Mouse (Mus musculus): Measurements from ENCODE around the gene Med27.
A peak's percentile ranks its signal among the peaks of the same experiment; 100 is the strongest.

Gene Med27

DNA sequence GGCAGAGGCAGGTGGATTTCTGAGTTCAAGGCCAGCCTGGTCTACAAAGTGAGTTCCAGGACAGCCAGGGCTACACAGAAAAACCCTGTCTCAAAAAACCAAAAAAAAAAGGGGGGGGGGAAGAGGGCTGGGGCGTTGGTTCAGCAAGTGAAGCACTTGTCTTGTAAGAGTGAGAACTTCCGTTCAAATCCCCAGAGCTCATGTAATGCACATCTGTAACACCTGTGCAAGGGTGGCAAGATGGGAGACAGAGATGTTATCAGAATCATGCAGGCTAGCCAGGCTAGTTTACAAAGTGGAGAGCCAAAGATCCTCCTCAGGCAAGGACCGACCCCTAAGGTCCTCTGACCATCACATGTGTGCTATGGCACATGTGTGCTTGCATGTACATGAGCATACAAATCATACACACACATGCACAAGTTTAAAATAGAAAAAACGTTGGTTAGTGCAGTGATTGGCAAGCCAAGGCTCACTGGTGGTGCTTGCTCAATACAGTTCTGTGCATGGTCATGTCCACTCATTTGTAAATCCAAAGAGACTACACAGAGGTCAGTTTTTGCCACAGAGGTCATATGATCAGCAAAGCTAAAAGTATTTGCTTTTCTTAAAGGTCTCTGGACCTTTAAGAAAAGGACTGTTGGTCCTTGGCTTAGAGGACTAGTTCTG, 91.4 kb downstream of the Med27 start:
- no peak for DNase-seq (ENCODE audit: low spot score)

DNA sequence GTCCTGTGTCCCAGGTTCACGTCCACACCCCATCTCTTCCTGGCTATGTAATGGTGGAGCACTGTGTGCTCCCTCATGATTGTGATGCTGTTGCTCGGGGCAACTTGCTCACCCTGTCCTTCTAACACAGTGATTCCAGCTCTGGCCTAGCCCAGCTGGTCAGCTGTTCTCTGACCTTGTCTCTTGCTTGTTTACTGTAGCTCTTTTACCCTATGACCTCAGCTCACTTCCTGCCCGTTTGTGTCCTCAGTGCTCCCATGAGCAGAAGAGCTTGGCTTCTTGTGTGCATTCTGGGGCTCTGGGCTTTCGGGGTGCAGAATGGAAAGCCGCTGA, 91.9 kb downstream of the Med27 start:
- DNase-seq (ENCODE audit: low spot score), result no peak

DNA sequence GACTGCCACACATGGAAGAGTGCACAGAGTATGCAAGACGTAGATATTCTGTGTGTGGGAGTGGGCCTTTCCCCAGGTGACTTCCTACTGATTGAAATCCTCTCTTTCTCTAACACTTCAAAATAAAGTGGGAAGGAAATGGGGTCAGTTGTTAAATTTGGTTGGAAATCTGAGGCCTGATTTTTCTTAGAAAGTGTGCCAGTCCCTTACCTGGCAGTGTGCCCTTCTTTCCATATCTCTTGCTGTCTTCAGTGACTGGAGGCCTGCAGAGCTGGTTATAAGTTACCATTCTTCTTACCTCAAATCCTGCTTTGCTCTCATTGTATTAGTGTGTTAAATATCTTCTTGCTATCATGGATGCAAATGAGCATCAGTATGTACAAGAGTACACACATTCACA, 92.4 kb downstream of the Med27 start:
- DNase-seq (ENCODE audit: low spot score), result no peak

DNA sequence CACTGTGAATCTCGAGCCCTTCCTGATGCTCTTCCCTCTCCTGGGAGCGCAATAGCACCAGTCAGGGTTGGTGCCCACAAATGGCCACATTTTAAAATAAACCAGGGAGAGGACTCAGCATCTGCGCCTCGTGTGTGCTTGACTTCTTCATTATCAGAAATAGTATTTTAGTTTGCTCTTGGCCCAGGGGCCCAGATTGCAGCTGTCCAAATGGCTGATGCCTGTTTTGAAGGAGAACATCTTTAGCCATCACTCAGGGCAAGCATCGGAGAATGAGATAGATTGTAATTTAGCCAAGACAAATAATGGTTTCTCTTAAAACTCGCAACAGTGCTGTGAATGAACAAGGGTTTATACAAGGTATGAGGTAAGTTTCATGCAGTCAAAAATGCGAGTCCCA, 92.8 kb downstream of the Med27 start:
- no peak for DNase-seq (ENCODE audit: low spot score)

DNA sequence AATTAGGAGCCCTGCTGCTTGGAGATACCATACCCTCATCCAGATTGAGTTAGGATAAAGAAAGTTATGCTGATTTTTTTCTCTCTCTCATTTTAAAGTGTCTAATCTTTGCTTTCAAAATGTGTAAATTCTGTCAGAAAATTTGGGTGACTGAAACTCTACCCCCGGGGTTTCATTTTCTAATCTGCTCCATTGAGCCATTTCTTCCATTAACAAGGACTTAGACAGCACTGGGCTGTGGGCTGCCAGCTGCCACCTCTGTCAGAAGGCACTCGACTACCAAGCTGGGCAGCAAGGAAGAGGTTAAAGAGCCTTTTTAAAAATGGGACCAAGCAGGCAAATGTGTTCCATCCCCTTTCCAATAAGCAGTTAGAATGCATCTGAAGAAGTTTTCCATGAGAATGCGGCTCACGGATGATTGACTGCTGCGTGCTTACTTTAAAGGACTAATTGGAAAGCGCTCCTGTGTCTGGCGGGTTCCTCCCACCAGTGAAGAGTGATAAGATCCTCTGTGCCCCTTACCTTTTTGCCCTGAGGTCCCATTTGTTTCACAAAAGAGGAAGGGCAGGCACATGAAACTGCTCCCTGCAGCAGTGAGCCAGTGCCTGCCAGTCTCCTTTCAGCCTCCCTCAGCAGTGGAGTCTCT, 93.4 kb downstream of the Med27 start:
- DNase-seq (ENCODE audit: low spot score), result no peak

DNA sequence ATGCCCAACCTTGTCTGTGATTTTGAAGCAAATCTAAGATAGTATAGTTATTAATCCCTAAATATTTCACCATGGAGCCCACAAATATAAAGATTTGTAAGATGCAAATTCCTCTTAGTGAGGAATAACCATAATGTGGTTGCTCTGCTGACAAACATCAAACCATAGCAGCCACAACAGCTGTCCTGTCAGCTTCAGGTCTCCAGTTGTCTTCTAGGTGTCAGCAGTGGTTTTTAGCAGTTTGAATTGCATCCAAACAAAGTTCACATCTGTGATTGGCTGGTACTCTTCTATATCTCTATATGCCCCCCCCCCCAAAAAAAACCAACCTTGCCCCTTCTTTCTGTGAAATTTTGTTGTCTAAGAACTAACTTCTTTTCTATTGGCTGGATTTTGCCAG, 95.7 kb downstream of the Med27 start:
- no peak for DNase-seq (ENCODE audit: low spot score)

DNA sequence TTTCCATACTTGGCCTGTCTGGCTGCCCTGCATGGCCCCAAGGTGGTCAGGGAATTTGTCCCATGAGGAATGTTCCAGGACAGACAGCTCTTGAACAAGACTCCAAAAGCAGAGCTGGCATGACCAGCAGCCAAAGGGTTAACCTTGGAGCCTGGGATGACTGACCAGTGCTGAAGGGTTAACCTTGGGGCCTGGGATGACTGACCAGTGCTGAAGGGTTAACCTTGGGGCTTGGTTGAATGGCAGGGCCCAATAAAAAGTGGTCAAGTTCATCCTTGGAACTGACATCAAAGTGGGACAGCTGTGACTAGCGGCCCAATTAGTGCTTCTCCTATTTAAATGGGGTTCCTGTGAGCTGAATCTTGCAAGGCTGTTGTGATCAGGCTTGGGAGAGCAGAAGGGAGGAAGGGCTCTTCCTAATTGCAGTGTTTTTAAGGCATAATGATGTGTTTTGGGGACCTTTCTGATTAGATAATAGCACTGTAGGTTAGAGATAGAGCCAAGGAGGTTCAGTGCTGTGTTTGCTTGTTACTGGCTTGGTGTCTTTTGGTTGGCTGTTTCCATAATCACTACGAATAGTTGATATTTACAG, 97.1 kb downstream of the Med27 start:
- DNase-seq (ENCODE audit: low spot score), result no peak

DNA sequence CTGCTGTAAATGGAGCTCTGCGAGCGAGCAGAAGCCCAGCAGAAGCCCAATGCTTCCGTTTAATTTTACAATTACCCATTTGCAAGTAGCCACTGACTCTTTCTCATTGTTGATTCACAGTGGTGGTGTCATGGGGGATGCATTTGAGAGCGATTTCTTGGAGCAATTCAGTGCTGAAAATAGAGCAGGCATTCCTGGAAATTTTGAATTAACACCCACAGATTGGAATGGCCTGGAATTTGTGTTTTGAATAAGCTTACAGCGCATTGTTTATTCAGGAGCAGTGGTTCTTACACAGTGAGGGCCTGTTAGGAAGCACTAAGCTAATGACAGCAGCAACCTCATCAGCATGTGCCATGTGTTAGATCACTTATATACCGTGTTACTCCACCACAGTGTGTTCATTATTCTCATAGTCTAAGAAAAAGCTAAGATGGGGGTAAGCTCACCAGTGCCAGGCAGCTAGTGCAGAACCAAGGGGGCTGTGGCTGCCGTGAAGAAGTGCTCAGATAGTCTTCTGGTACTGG, 101.9 kb downstream of the Med27 start:
- no peak for DNase-seq (ENCODE audit: low spot score)

DNA sequence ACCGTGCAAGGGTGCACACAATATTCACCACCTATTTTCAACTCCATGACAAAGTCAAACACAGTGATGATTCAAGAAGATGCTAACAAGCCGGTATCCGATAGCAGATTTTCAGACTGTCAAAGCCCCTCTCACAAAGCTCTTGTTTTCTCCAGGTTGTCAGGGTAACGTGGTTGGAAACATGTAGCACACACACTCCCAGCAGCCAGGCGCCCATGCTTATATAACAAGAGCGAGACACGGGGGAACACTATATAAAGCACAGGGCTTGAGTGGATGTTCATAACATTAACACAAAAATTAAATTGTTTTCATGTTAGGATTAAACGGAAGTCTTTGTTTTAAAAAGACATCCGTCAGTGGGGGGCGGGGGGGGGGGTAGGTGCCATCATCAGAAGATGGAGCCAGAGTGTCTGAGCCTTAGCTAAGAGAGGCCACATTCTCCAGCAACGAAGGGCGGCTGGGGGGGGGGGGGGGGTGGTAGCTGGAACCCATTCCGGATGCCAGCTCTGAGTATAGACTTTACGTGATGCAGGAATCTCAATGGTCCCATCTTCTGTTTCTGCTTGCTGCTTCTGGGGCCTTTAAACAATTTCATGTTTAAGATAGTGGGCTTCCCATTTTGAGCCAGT, 104.9 kb downstream of the Med27 start:
- DNase-seq (ENCODE audit: low spot score), result peak; percentile 36

DNA sequence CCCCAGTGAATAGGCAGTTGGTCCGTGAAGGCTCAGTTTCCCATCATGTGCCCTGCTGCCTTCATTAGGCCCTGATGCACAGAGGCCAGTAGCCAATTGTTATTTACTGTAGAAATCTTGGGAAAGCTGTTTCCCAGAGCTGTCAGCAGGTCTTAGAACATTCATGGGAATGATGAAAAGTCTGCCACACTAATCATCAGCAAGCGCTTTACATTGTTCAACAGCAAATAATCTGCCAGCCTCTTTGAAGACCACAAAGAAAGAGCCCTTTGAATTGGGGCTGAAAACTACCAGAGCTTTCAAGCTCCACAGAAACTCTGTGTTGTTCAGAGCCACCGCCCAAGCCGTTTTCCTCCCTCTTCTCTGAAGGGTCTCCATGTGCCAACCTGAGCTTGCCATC, 106.8 kb downstream of the Med27 start:
- no peak for DNase-seq (ENCODE audit: low spot score)

DNA sequence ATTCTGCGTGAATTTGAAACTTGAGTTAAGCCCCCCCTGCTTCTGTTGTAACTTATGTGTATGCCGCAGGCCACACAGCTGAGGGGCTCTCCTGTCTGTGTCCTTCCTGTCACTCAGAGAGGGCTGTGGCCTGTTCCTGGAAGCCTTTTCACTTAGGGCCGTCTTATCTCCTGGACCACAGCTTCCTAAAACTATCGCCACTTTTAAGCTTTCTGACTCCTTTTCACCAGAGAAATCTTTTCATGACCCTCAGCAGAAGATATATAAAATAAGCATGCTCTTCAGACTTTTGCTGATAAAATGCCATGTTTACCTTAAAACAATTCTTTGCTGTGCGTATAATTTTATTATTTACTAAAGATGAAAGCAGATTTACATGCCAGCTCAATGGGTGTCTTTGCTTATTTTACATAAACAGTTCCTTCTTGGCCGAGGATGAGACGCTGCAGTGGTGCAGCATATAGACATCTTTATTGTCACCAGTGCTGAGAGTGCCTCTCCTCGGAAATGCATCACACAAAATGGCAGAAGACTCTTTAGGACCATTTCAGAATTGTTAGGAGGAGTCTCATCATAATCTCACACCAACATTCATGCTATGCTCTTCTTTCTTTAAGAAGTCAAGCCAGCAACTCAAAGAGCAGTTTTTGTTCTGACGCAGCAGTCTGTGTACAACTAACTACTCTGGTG, 110.2 kb downstream of the Med27 start:
- DNase-seq (ENCODE audit: low spot score), result no peak

DNA sequence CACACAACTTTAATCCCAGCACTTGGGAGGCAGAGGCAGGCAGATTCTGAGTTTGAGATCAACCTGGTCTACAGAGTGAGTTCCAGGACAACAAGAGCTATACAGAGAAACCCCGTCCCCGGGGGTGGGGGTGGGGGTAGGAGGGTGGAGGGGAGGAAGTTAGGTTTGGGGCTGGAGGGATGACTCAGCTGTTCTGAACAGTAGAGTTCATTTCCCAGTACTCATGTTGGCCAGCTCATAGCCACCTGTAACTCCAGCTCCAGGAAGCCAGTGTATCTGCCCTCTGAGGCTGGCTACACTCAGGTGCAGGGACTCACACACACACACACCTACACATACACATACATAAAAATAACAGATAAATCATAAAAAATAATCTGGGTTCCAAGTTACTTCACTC, 111.1 kb downstream of the Med27 start:
- no peak for DNase-seq (ENCODE audit: low spot score)

DNA sequence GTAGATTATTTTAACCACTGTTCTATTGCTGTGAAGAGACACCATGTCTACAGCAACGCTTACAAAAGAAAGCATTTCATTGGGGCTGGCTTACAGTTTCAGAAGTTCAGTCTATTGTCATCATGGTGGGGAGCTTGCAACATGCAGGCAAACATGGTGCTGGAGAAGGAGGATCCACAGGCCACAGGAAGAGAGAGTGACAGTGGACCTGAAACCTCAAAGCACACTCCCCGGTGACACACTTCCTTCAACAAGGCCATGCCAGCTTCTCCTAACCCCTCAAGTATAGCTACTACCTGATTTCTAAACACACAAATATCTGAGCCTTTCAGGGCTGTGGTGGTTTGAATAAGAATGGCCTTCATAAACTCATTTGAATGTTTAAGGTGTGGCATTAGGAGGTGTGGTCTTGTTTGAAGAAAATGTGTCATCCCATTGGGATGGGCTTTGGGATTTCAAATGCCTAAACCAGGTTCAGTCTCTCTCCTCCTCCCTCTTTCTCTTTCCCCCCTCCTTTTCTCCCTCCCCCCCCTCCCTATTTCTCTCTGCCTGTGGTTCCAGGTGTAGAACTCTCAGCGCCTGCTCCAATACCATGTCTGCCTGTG, 111.8 kb downstream of the Med27 start:
- DNase-seq (ENCODE audit: low spot score), result no peak

DNA sequence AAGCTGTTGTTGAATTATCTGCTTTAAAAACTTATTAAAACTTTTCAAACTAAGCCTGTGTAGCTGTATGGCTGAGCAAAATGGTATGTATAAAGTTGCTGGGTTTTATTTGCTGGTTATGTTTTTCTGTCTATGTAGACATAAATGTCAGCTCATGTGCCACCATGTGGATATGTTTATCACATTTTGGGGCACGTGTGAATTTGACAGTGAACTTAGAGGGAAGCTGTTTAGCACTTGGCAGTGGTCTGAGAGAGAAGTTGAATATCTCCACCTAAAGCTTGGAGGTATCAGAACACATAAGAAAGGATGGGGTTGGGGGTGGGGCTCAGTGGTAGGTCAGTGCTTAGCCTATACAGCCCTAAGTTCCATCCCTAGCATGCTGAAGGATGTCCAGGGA, 113.0 kb downstream of the Med27 start:
- DNase-seq (ENCODE audit: low spot score), result no peak

DNA sequence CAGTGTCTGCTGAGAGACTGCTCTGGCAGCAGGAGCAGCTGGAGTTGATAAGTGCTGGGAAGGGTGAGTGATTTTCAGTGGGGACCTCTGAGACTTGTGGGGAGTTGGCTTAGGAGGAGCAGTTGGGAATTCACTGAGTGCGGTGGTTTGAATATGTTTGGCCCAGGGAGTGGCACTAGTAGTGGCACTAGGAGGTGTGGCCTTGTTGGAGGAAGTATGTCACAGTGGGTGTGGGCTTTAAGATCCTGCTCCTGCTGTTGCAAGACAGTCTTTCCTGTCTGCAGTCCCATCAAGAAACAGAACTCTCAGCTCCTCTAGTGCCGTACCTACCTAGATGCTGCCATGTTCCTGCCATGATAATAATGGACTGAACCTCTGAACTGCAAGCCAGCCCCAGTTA, 115.2 kb downstream of the Med27 start:
- DNase-seq (ENCODE audit: low spot score), result no peak

DNA sequence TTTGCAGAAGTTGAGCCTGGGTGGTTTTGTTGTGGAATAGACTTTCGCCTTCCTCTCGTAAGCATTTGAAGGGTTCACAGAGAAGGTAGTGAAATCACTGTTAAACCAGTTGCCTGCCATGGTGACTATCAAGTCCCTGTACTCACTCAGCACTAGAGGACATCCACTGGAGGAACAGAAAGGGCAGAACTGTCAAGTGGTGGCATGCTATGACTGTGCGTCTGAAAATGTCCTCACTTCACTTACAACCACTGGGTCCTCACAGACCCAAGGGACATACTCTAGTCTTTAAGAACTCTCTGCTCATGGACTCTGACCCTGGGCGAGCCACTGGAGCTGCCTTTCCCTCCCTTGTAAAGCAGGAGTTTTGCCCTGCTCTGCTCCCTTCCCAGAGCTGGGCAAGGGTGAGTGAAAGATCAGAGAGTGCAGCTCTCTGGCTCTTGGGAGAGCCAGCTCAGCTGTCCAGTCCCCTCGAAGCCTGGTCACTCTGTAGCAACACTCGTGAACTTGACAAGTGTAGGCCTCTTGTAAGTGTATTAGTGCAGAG, 116.5 kb downstream of the Med27 start:
- DNase-seq (ENCODE audit: low spot score), result no peak

DNA sequence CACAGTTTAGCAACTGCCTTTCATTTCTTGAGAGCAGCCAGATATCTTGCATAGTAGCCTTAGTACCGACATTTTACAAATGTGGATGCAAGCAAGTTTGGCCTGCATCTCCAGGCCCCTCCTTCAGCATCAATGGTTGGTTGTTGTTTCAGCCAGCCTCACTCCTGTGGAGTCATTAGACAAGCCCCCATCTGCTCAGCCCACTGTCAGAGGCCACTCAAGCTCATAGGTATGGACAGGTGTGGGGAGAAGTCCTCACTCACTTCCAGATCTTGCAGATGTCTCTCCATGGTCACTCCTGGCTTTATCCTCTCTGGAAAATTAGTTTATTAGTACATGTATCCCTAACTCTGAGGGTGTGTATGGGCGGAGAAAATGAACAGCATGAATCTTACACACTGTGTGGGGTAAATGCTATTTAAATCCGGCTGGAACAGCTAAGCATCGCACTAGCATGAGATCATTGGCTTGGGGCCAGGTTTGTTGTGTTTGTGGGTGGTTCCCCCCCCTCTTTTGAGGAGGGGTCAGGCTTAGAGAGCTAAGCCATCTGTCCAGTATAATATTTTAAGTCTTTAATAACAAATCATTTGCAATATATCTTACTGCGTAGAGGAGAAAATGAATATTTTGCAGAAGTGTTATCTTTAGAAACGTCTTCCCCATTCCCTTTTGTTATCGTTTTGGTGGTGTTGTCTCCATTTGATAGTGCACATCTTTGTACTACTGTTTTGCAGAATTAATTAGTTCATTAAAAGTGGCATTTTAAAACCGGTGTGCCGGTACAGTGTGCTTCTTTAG, 118.4 kb downstream of the Med27 start:
- no peak for DNase-seq (ENCODE audit: low spot score)

DNA sequence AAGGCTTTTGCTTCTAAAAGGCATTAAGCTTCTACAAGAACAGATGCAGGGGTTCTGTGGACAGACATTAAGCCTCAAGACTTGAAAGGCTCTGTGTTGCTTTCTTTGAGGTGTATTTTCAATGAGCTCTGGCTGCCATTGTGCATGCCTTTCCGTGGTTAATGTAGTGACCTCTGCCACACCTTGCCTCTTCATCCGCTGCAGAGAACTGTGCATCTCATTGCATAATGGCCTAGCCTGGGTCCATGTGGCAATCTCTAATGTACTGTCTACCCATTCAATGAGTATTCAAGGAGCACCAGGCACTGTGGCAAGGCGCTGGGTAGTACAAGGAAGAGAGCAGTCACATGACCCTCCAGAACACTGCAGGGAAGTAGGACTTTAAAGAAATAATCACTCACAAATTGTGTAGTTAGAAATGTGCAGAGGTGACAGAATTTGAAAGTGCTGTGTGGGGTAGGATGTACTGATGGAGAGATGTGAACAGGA, 119.1 kb downstream of the Med27 start:
- no peak for DNase-seq (ENCODE audit: low spot score)

DNA sequence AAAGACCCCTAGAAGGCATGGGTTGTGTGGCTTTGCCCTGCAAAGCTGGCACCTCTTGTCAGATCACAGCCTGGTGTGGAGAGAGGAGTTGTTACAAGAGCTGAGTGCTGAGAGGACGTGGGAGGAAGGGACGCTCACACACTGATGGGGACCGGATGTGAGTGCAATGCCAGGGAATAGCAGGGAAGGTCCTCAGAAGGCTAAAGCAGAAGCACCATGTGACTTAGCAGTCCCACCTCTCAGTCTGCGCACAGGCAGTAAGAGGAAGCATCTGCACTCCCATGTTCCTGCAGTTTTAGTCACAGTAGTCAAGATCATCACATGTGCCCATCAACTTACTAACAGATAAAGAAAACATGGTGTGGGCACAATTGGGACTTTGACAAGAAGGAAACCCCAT, 119.8 kb downstream of the Med27 start:
- no peak for DNase-seq (ENCODE audit: low spot score)

DNA sequence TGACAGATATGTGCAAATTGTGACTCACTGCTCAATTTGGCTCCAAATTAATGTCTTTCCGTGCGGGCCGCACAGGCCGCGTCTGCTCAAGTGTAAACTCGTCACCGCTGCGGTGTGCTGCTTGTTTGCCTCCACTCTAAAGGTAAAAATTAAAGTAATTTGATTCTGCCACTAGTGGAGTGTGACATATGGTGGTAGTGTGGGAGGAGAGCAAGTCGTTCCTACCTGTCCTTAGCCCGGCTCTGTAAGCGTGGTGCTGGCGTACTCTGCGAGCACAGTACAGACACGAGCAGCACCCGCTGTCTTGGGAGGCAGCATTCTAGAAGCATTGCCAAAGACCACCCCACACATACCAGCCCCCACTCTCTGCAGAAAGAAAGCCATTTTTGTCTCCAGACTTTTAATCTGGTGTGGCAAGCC, 121.9 kb downstream of the Med27 start:
- DNase-seq (ENCODE audit: low spot score), result no peak

DNA sequence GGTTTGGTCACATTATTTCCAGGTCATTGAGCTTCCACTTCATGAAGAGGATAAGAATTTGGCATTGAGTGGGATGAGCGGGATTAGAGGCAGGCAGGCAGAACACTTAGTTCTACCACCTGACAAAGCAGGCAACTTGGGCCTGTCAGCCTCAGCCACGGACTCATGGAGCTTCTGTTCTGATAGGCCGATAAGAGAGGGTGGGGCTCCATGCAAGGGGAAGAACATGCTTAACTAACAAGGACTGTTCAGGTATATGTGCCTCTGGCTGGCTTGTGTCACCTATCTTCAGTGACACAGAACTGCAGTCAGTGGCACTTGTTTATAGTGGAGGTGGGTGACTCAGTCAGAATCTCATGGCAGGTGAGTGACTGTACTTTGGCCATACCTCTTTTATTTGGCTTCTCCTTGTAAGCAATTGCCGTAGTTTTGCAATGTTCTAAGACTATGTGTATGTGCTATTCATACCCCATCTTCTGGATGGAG, 126.4 kb downstream of the Med27 start:
- no peak for DNase-seq (ENCODE audit: low spot score)

All from embryo, embryonic 10.5 days (tissue).